Mouse (Mus musculus) adrenal gland (tissue): Measurements from ENCODE around the gene Tacstd2.
"Not testable (repeated sequence)": the region's sequence is repeated elsewhere in the genome, so short reads cannot be mapped to it uniquely, and the experiment has no call there.

Experiments
- intact Hi-C: fragments of 180-260 bp; cut with DNase I; formaldehyde crosslinking; loops from one replicate; pipeline ENCODE4 v1.15.1; 2025
- long read RNA-seq, 2 experiments: library from polyadenylated mRNA; unstranded; transcript quantifications; one replicate each; pipeline ENCODE4 v2.0.0; 2020; ENCODE audit warnings: borderline replicate concordance in 1 of 2; ENCODE audit not compliant: insufficient replicate concordance in 1 of 2

Gene Tacstd2
- long read RNA-seq, experiment 1, result 0 reads
- long read RNA-seq, experiment 2, result 0 reads

DNA sequence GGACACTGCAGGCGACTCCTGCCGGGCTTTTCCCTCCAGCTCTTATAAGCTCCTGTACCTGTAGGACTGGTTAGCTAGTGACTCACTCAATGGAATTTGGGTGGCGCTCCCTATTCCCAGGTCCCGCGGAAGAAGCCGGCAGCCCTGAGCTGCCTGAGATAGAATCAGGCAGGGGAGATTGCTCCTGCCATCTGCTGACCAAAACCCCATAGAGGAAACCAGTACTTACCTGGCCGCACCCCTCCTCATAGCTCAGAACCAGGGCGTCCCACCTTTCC, at the start of gene Tacstd2:
Gene Tacstd2, minus strand, starts transcription at position 20 of the 278 bp plus-strand sequence.
- intact Hi-C loops, result no loop called here

- intact Hi-C loops, result no loop called here
These were observed 30.7 kb upstream of the Tacstd2 start for GRCm38 (mm10) chr6:67566270-67566669.

- intact Hi-C loops, result no loop called here
These were observed 19.8 kb upstream of the Tacstd2 start for GRCm38 (mm10) chr6:67555376-67555775.

GRCm38 (mm10) chr6:67549550-67549949, 14.0 kb upstream of the Tacstd2 start:
- intact Hi-C loops, result loop anchor here (5.0 kb wide), 2 partner anchors 97 to 263 kb away; no protein-coding TSS in a partner anchor

DNA sequence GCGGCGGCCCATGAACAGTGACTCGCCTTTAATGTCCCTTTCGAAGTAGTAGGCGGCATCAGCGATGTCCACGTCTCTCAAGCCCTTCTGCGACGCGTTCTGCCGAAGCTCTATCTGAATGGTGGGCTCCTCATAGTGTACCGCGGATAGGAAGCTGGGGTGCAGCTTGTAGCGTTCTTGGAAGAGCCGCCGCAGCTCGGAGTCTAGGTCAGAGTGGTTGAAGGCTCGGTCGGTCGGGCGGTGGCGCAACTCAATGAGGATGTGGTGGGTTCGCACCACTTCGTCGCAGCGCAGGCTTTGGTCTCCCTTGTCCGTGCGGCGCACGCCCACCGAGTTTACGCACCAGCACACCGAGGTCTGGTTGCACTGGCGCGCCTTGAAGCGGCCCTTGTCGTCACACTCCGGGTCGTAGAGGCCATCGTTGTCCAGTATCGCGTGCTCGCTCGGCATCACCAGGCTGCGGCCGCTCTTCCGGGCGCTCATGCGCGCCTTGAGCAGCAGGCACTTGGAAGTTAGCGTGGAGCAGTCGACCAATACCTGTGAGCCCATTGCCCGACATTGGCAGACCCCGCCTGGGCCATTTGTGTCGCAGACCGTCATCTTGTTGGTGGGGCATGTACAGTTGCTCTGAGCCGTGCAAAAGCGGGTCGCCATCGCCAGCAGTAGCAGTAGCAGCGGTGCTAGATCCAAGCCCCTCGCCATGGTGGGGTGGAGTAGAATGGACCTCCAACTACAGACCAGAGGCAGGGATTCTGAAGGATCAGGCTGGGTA, 405 bp downstream of the Tacstd2 start:
- intact Hi-C loops, result no loop called here

DNA sequence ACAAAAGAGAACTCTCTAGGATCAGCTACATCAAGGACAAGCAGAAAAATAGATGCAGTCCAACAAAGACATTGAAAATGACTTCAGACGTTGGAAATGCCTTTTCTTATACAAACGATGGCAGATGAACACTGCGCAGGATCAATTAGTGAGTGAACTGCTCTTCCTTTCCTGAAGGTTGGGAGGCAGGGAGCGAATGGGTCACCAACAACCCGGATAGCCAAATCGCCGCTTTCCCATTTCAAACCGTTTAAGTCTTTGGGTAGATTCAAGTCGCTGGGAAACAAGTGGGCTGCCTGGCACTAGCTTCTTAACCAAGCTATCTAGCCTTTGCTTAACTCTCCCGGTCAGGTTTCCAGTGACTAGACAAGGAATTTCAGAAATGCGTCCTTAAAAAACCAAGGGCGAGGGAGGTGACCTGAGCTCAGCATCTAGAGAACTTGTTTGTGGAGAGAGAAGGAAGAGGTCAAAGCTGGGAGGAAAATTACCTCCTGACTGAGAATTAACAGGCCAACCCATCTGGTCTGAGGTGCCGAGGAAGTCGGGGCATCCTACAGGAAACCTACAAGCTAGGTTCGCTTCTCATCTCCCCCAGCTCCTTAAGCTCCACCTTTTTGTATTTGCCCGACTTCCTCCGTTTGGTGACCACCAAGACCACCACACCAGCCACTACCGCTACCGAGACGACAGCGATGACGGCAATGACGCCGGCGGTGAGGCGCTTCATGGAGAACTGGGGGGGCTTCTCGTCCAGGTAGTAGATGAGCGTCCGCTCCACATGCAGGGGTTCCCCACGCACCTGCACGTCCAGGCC, 1.2 kb downstream of the Tacstd2 start:
- intact Hi-C loops, result no loop called here

GRCm38 (mm10) chr6:67532665-67533440, 2.7 kb downstream of the Tacstd2 start:
- intact Hi-C loops, result no loop called here

DNA sequence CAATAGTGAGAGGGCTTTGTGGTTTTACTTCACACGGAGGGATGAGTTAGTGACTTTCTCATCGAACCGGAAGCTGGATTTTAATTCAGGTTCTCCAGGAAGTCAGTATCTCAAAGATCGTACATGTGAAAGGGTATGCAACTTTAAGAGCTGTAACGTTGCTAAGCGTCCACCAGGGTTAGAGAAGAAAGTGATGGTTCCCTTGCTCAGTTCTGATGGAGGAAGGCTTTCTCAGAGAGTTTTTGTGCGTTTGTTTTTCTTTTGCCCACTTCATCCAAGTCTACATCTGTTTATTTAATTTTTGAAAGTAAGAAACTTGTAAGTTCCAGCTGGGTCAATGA, 3.8 kb downstream of the Tacstd2 start:
- intact Hi-C loops, result no loop called here

GRCm38 (mm10) chr6:67530992-67531821, 4.4 kb downstream of the Tacstd2 start:
- intact Hi-C loops, result no loop called here

GRCm38 (mm10) chr6:67526356-67526755, 9.2 kb downstream of the Tacstd2 start:
- intact Hi-C loops, result no loop called here

GRCm38 (mm10) chr6:67510752-67511151, 24.8 kb downstream of the Tacstd2 start:
- intact Hi-C loops, result no loop called here

GRCm38 (mm10) chr6:67501938-67502337, 33.7 kb downstream of the Tacstd2 start:
- intact Hi-C loops, result not testable (repeated sequence)

DNA sequence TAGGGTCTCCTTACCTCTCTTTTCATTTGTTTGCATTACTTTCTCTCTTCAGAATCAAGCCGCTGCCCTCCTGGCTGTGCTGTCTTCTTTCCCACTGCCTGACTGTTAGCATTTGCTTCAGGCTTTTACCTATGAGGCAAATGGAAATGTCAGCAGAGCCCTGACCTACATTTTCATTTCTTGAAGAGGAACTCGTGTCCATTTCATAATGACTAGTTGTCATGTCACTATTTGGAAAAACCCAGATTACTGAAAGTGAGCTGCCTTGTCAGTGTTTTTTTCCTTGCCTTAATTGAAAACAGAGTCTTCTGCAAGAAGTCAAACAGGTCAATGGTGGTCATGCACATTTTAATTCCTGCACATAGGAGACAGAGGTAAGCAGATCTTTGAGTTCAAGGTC, 43.8 kb downstream of the Tacstd2 start, which contains the start of gene Il23r:
Gene Il23r, minus strand, starts transcription at position 101 of the 400 bp plus-strand sequence.
- intact Hi-C loops, result no loop called here
